Mouse (Mus musculus) testis, adult 2 months (tissue): ENCODE measurements around the gene Rad17.

Experiments used
- CTCF ChIP-seq: fragments of 200-500 bp; IDR thresholded peaks from 2 replicates; pipeline ENCODE4 v1.5.1; 2012; ENCODE audit warnings: low read depth, mild to moderate bottlenecking, inconsistent platforms, low read length, moderate library complexity; ENCODE audit not compliant: control insufficient read depth, insufficient read depth, insufficient replicate concordance
- POLR2A ChIP-seq: fragments of 200-500 bp; IDR thresholded peaks from 2 replicates; pipeline ENCODE4 v1.6.1; 2012; ENCODE audit warnings: low read depth, mild to moderate bottlenecking, inconsistent platforms, low read length, moderate library complexity; ENCODE audit not compliant: control insufficient read depth

- TF ChIP-seq POLR2A = no peak
- TF ChIP-seq CTCF = no peak
Observed at GRCm38 (mm10) chr13:100600317-100600716, 50.5 kb downstream of the Rad17 start.
